Mouse (Mus musculus) brown adipose tissue, adult 24 weeks (tissue): ENCODE measurements around the gene Gpc5. TPM values are rescaled to one million over a fixed set of nuclear protein-coding genes. Genes with fewer than 3 reads are reported as not detected.
"Not testable (repeated sequence)": the region's sequence is repeated elsewhere in the genome, so short reads cannot be mapped to it uniquely, and the experiment has no call there.

Experiments used
- H3K27ac ChIP-seq: fragments of 200-500 bp; replicated peaks from 2 replicates; pipeline ENCODE4 v1.5.1; 2012; ENCODE audit warnings: low read depth, mild to moderate bottlenecking, low read length
- H3K4me1 ChIP-seq: fragments of 200-500 bp; 2 replicates; pipeline ENCODE4 v1.6.1; 2012; ENCODE audit warnings: low read length, mixed read lengths; ENCODE audit not compliant: control insufficient read depth, insufficient read depth, insufficient read length
- H3K4me3 ChIP-seq: fragments of 200-500 bp; 2 replicates; pipeline ENCODE4 v1.5.1; 2012; ENCODE audit warnings: low read depth, mild to moderate bottlenecking, low read length, moderate library complexity; ENCODE audit not compliant: insufficient read depth
- polyA plus RNA-seq: library from polyadenylated mRNA; stranded (reverse); fragments of >200 nt; gene quantifications from 2 replicates; pipeline ENCODE4 v1.2.4, GENCODE M21; 2012; ENCODE audit not compliant: missing spikeins, insufficient read depth, insufficient read length

The Gpc5 gene
- polyA plus RNA-seq, result not detected in 2 replicates

- Histone ChIP-seq H3K4me3 (peak within 1 kb of the TSS; percentile 46), H3K27ac (no peak within 1 kb of the TSS), H3K4me1 (no peaks in the 10 kb centered on the region)
Measured at GRCm38 (mm10) chr14:115092081-115092480, at the start of gene Gpc5. Gene Gpc5, plus strand, starts transcription at chr14:115092215.

- no peak overlapping the region for H3K27ac ChIP-seq
- H3K4me1 ChIP-seq, result no peaks in the 10 kb centered on the region; the same call in 1 of the 2 replicates
- H3K4me3 ChIP-seq, result peak overlapping the region; percentile 61
Measured at GRCm38 (mm10) chr14:115042660-115043059, 49.4 kb upstream of the Gpc5 start.

- no peaks in the 10 kb centered on the region; the same call in 1 of the 2 replicates for H3K4me1 ChIP-seq
- no peak overlapping the region for H3K4me3 ChIP-seq
- H3K27ac ChIP-seq, result no peak overlapping the region
Measured at GRCm38 (mm10) chr14:115044016-115044415, 48.0 kb upstream of the Gpc5 start.

GRCm38 (mm10) chr14:115045712-115046111 is 46.3 kb upstream of the Gpc5 start:
- Histone ChIP-seq H3K27ac (no peak overlapping the region), H3K4me3 (no peak overlapping the region), H3K4me1 (no peaks in the 10 kb centered on the region)

- no peak overlapping the region for H3K27ac ChIP-seq
- no peaks in the 10 kb centered on the region for H3K4me1 ChIP-seq
- no peak overlapping the region for H3K4me3 ChIP-seq
Measured at GRCm38 (mm10) chr14:115047316-115047715, 44.7 kb upstream of the Gpc5 start.

GRCm38 (mm10) chr14:115047990-115048862 is 43.8 kb upstream of the Gpc5 start:
- no peaks in the 10 kb centered on the region for H3K4me1 ChIP-seq
- H3K4me3 ChIP-seq, result no peak overlapping the region
- no peak overlapping the region for H3K27ac ChIP-seq

GRCm38 (mm10) chr14:115048863-115049566 is 43.0 kb upstream of the Gpc5 start:
- no peak overlapping the region for H3K4me3 ChIP-seq
- H3K4me1 ChIP-seq, result no peaks in the 10 kb centered on the region
- no peak overlapping the region for H3K27ac ChIP-seq

- H3K27ac ChIP-seq, result no peak overlapping the region
- H3K4me3 ChIP-seq, result no peak overlapping the region
- H3K4me1 ChIP-seq, result no peaks in the 10 kb centered on the region
Measured at GRCm38 (mm10) chr14:115049831-115050230, 42.2 kb upstream of the Gpc5 start.

- Histone ChIP-seq H3K4me3 (no peak overlapping the region), H3K27ac (no peak overlapping the region), H3K4me1 (no peaks in the 10 kb centered on the region)
Measured at GRCm38 (mm10) chr14:115051106-115051760, 40.8 kb upstream of the Gpc5 start.

GRCm38 (mm10) chr14:115052371-115052770 is 39.6 kb upstream of the Gpc5 start:
- Histone ChIP-seq H3K27ac (no peak overlapping the region), H3K4me3 (no peak overlapping the region)

GRCm38 (mm10) chr14:115054252-115054651 is 37.8 kb upstream of the Gpc5 start:
- Histone ChIP-seq H3K27ac (no peak overlapping the region), H3K4me3 (no peak overlapping the region), H3K4me1 (no peaks in the 10 kb centered on the region)

More at GRCm38 (mm10) chr14:115052371-115052770, 39.6 kb upstream of the Gpc5 start:
- no peaks in the 10 kb centered on the region for H3K4me1 ChIP-seq

- Histone ChIP-seq H3K4me1 (no peaks in the 10 kb centered on the region), H3K27ac (no peak overlapping the region), H3K4me3 (no peak overlapping the region)
Measured at GRCm38 (mm10) chr14:115057524-115057923, 34.5 kb upstream of the Gpc5 start.

- H3K4me3 ChIP-seq, H3K27ac ChIP-seq, H3K4me1 ChIP-seq: not testable (repeated sequence)
Measured at GRCm38 (mm10) chr14:115066164-115066563, 25.9 kb upstream of the Gpc5 start.

- no peaks in the 10 kb centered on the region for H3K4me1 ChIP-seq
- no peak overlapping the region for H3K4me3 ChIP-seq
- H3K27ac ChIP-seq, result no peak overlapping the region
Measured at GRCm38 (mm10) chr14:115070534-115070933, 21.5 kb upstream of the Gpc5 start.

GRCm38 (mm10) chr14:115077340-115077739 is 14.7 kb upstream of the Gpc5 start:
- Histone ChIP-seq H3K4me1 (no peaks in the 10 kb centered on the region), H3K27ac (no peak overlapping the region), H3K4me3 (no peak overlapping the region)
